Mouse (Mus musculus) retina, postnatal 1 day (tissue): ENCODE measurements at regions not wholly inside any gene's neighbourhood (a gene's known extent, or its start where the extent isn't known, plus 50 kb on each side); places are given as distances from the start of the nearest gene placed in this dataset.
"Not testable (repeated sequence)": the region's sequence is repeated elsewhere in the genome, so short reads cannot be mapped to it uniquely, and the experiment has no call there.

Source experiments
- DNase-seq: peaks from one replicate; pipeline ENCODE4 v3.0.0-alpha.2; 2012

GRCm38 (mm10) chr19:3158149-3158548 is 124.6 kb upstream of the Mrpl21 start:
- not testable (repeated sequence) for DNase-seq

GRCm38 (mm10) chr19:3159346-3159745 is 123.4 kb upstream of the Mrpl21 start:
- DNase-seq = no peak

- DNase-seq = no peak
Measured at GRCm38 (mm10) chr19:3167683-3168082, 115.0 kb upstream of the Mrpl21 start.

- DNase-seq = no peak
Measured at GRCm38 (mm10) chr19:3182625-3183024, 100.1 kb upstream of the Mrpl21 start.

GRCm38 (mm10) chr19:3192644-3193043 is 90.1 kb upstream of the Mrpl21 start:
- no peak for DNase-seq

- DNase-seq = peak; percentile 0
Measured at GRCm38 (mm10) chr19:3204504-3204903, 78.2 kb upstream of the Mrpl21 start.

GRCm38 (mm10) chr19:3205406-3205805 is 77.3 kb upstream of the Mrpl21 start:
- not testable (repeated sequence) for DNase-seq

GRCm38 (mm10) chr19:3208283-3208682 is 74.4 kb upstream of the Mrpl21 start:
- DNase-seq = peak; percentile 51
